Mouse (Mus musculus): ENCODE measurements at regions not wholly inside any gene's neighbourhood (a gene's known extent, or its start where the extent isn't known, plus 50 kb on each side); places are given as distances from the start of the nearest gene placed in this dataset.
A peak's percentile ranks its signal among the peaks of the same experiment; 100 is the strongest.

GRCm38 (mm10) chrX:14273628-14274337 is 62.8 kb downstream of the H2al1n start:
- H3K4me3 ChIP-seq, result no peak overlapping the region
- H3K9me3 ChIP-seq (replicated peaks), result no peaks in the 10 kb centered on the region
- no peaks in the 10 kb centered on the region for H3K4me1 ChIP-seq
- H3K4me2 ChIP-seq, result no peak overlapping the region
- H3K36me3 ChIP-seq (ENCODE audit: poor library complexity, severe bottlenecking), result no peaks in the 10 kb centered on the region
- 58% methylated on average over 6 of the region's 6 CpGs for WGBS
- H3K27ac ChIP-seq, result no peak overlapping the region
- H3K9ac ChIP-seq, result no peak overlapping the region
- H3K27me3 ChIP-seq, result no peaks in the 10 kb centered on the region
- ATAC-seq, result peak; percentile 91

- Histone ChIP-seq H3K4me1 (no peaks in the 10 kb centered on the region), H3K9me3 (replicated peaks) (no peaks in the 10 kb centered on the region), H3K4me3 (no peak overlapping the region), H3K27ac (no peak overlapping the region), H3K27me3 (no peaks in the 10 kb centered on the region), H3K4me2 (no peak overlapping the region), H3K9ac (no peak overlapping the region), H3K36me3 (ENCODE audit: poor library complexity, severe bottlenecking) (no peaks in the 10 kb centered on the region)
- WGBS, result 74% methylated on average over 2 of the region's 2 CpGs
- ATAC-seq, result no peak
These were observed 68.4 kb downstream of the H2al1n start for GRCm38 (mm10) chrX:14279312-14279711.

GRCm38 (mm10) chrX:14279736-14280135 is 68.8 kb downstream of the H2al1n start:
- Histone ChIP-seq H3K4me1 (no peaks in the 10 kb centered on the region), H3K4me2 (no peak overlapping the region), H3K9ac (no peak overlapping the region), H3K4me3 (no peak overlapping the region), H3K27me3 (no peaks in the 10 kb centered on the region), H3K27ac (no peak overlapping the region), H3K9me3 (replicated peaks) (no peaks in the 10 kb centered on the region), H3K36me3 (ENCODE audit: poor library complexity, severe bottlenecking) (no peaks in the 10 kb centered on the region)
- no peak for ATAC-seq

GRCm38 (mm10) chrX:14294890-14295289 is 83.9 kb downstream of the H2al1n start:
- no peak overlapping the region for H3K4me3 ChIP-seq
- ATAC-seq, result no peak
- 89% methylated on average over 6 of the region's 6 CpGs for WGBS
- H3K4me1 ChIP-seq, result no peaks in the 10 kb centered on the region
- H3K4me2 ChIP-seq, result no peak overlapping the region
- no peaks in the 10 kb centered on the region for H3K9me3 ChIP-seq (replicated peaks)
- H3K27me3 ChIP-seq, result no peaks in the 10 kb centered on the region
- no peaks in the 10 kb centered on the region for H3K36me3 ChIP-seq (ENCODE audit: poor library complexity, severe bottlenecking)
- no peak overlapping the region for H3K27ac ChIP-seq
- no peak overlapping the region for H3K9ac ChIP-seq

GRCm38 (mm10) chrX:14302125-14302524 is 91.2 kb downstream of the H2al1n start:
- Histone ChIP-seq H3K9ac (no peak overlapping the region), H3K36me3 (ENCODE audit: poor library complexity, severe bottlenecking) (no peaks in the 10 kb centered on the region), H3K27ac (no peak overlapping the region), H3K4me2 (no peak overlapping the region), H3K9me3 (replicated peaks) (no peaks in the 10 kb centered on the region), H3K4me1 (no peaks in the 10 kb centered on the region), H3K4me3 (no peak overlapping the region), H3K27me3 (no peaks in the 10 kb centered on the region)
- WGBS, result 18% methylated on average over 1 of the region's 1 CpGs
- ATAC-seq, result peak; percentile 84

GRCm38 (mm10) chrX:14312746-14313145 is 101.8 kb downstream of the H2al1n start:
- no peaks in the 10 kb centered on the region for H3K9me3 ChIP-seq (replicated peaks)
- no peak overlapping the region for H3K4me3 ChIP-seq
- H3K4me2 ChIP-seq, result no peak overlapping the region
- H3K9ac ChIP-seq, result no peak overlapping the region
- H3K27me3 ChIP-seq, result no peaks in the 10 kb centered on the region
- no peaks in the 10 kb centered on the region for H3K4me1 ChIP-seq
- H3K27ac ChIP-seq, result no peak overlapping the region
- 81% methylated on average over 1 of the region's 1 CpGs for WGBS
- H3K36me3 ChIP-seq (ENCODE audit: poor library complexity, severe bottlenecking), result no peaks in the 10 kb centered on the region
- ATAC-seq, result no peak

GRCm38 (mm10) chrX:14352416-14352815 is 141.5 kb downstream of the H2al1n start:
- no peaks in the 10 kb centered on the region for H3K9me3 ChIP-seq (replicated peaks)
- WGBS, result 76% methylated on average over 2 of the region's 2 CpGs
- H3K27ac ChIP-seq, result no peak overlapping the region
- no peaks in the 10 kb centered on the region for H3K36me3 ChIP-seq (ENCODE audit: poor library complexity, severe bottlenecking)
- H3K9ac ChIP-seq, result no peak overlapping the region
- no peaks in the 10 kb centered on the region for H3K27me3 ChIP-seq
- H3K4me3 ChIP-seq, result no peak overlapping the region
- H3K4me2 ChIP-seq, result no peak overlapping the region
- ATAC-seq, result no peak
- H3K4me1 ChIP-seq, result no peaks in the 10 kb centered on the region

GRCm38 (mm10) chrX:14353366-14353765 is 142.4 kb downstream of the H2al1n start:
- Histone ChIP-seq H3K4me2 (no peak overlapping the region), H3K9ac (no peak overlapping the region), H3K27ac (no peak overlapping the region), H3K9me3 (replicated peaks) (no peaks in the 10 kb centered on the region), H3K4me3 (no peak overlapping the region), H3K27me3 (no peaks in the 10 kb centered on the region), H3K4me1 (no peaks in the 10 kb centered on the region), H3K36me3 (ENCODE audit: poor library complexity, severe bottlenecking) (no peaks in the 10 kb centered on the region)
- no peak for ATAC-seq
- 75% methylated on average over 3 of the region's 3 CpGs for WGBS

GRCm38 (mm10) chrX:14356466-14357030 is 145.6 kb downstream of the H2al1n start:
- no peak overlapping the region for H3K4me3 ChIP-seq
- H3K4me1 ChIP-seq, result no peaks in the 10 kb centered on the region
- no peaks in the 10 kb centered on the region for H3K36me3 ChIP-seq (ENCODE audit: poor library complexity, severe bottlenecking)
- no peak for ATAC-seq
- H3K27ac ChIP-seq, result no peak overlapping the region
- no peaks in the 10 kb centered on the region for H3K27me3 ChIP-seq
- 62% methylated on average over 4 of the region's 4 CpGs for WGBS
- no peak overlapping the region for H3K4me2 ChIP-seq
- no peak overlapping the region for H3K9ac ChIP-seq
- H3K9me3 ChIP-seq (replicated peaks), result no peaks in the 10 kb centered on the region
